Mouse (Mus musculus): ENCODE data around the gene Tbcb.

- TF ChIP-seq CTCF (IDR thresholded peaks at IDR 0.05; ENCODE audit: low read depth, low read length) (no peak), POLR2A (IDR thresholded peaks at IDR 0.05; ENCODE audit: insufficient read depth, low read length) (no peak), EP300 (IDR thresholded peaks at IDR 0.05; ENCODE audit: insufficient read depth, low read depth, low read length) (peak; percentile 55; the same call in 1 of the 2 replicates)
Observed at GRCm38 (mm10) chr7:30199498-30200139, 32.5 kb downstream of the Tbcb start.

Data from ES-Bruce4 (cell line).